Mouse (Mus musculus) kidney, embryonic 15.5 days (tissue): ENCODE results near the gene Rraga. TPM values are rescaled to one million over a fixed set of nuclear protein-coding genes. Genes with fewer than 3 reads are reported as not detected.
A peak's percentile ranks its signal among the peaks of the same experiment; 100 is the strongest.

Experiments
- ATAC-seq: fragments of 200-750 bp; cut with Nextera tagmentation; replicated peaks from 2 replicates; pipeline ENCODE4 v1.8.0; 2017; ENCODE audit warnings: moderate TSS enrichment; ENCODE audit not compliant: low FRiP score
- H3K27ac ChIP-seq: fragments of 300-500 bp; sonication (generic); 2 replicates; pipeline ENCODE4 v1.5.1; 2015; ENCODE audit warnings: mild to moderate bottlenecking, inconsistent platforms
- H3K27me3 ChIP-seq: fragments of 300-500 bp; sonication (generic); 2 replicates; pipeline ENCODE4 v1.6.1; 2015; ENCODE audit warnings: inconsistent platforms
- H3K36me3 ChIP-seq: fragments of 300-500 bp; sonication (generic); 2 replicates; pipeline ENCODE4 v1.6.1; 2015; ENCODE audit warnings: inconsistent platforms
- H3K4me1 ChIP-seq: fragments of 300-500 bp; sonication (generic); 2 replicates; pipeline ENCODE4 v1.6.1; 2015; ENCODE audit warnings: inconsistent platforms
- H3K4me2 ChIP-seq: fragments of 300-500 bp; sonication (generic); 2 replicates; pipeline ENCODE4 v1.6.1; 2015; ENCODE audit warnings: moderate library complexity, mild to moderate bottlenecking, inconsistent platforms
- H3K4me3 ChIP-seq: fragments of 300-500 bp; sonication (generic); replicated peaks from 2 replicates; pipeline ENCODE4 v1.5.1; 2015; ENCODE audit warnings: mild to moderate bottlenecking, inconsistent platforms
- H3K9ac ChIP-seq: fragments of 300-500 bp; sonication (generic); 2 replicates; pipeline ENCODE4 v1.6.1; 2015; ENCODE audit warnings: mild to moderate bottlenecking, inconsistent platforms
- H3K9me3 ChIP-seq: fragments of 300-500 bp; sonication (generic); replicated peaks from 2 replicates; pipeline ENCODE4 v1.6.1; 2016; ENCODE audit warnings: inconsistent platforms
- WGBS: fragments of 180-500 bp; shearing (Covaris S2); methylation state at CpG from one replicate; pipeline ENCODE4 v1.1.7; 2015; ENCODE audit warnings: mixed read lengths; 5-methylcytosine and 5-hydroxymethylcytosine counted together
- polyA plus RNA-seq: library from polyadenylated mRNA; unstranded; fragments of >200 nt; fragmentation: Nextera tagmentation; extraction: Ambion mirVana; gene quantifications from 2 replicates; pipeline ENCODE4 v1.2.1, GENCODE M21; 2015

Gene Rraga
- polyA plus RNA-seq, 1 experiment from 2014 or later: 83.1 TPM

DNA sequence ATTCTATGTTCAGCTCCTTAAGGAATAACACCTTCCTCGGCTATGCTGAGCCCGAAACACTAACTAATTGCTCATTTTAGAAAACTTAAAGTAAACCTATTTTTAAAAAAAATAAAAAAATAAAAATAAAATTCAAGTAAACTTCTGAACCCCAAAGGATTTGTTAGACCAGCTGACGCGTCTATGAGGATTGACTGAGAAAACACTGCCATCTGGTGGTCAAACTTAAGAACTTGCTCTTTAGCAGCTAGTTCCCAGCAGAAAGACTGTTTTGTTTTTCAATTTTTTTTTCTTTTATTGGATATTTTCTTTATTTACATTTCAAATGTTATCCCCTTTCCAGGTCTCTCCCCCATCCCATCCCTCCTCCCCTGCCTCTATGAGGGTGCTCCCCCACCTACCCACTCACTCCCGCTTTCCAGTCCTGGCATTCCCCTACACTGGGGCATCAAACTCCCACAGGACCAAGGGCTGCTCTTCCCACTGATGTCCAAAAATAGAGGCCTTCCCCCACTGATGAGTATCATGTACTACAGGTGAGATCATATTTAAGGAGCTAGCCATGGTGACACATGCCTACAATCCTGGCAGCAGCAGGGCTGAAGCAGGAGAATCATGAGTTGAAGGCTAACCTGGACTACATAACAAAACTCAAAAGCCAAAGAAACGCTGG is 20.3 kb upstream of the Rraga start:
- Histone ChIP-seq H3K36me3 (no peaks in the 10 kb centered on the region), H3K9ac (no peak overlapping the region), H3K27ac (no peak overlapping the region), H3K27me3 (no peaks in the 10 kb centered on the region), H3K9me3 (no peaks in the 10 kb centered on the region), H3K4me1 (0 out of 2 replicates have a peak, but pooled peaks cover 2% of the 10 kb centered on the region), H3K4me2 (no peak overlapping the region), H3K4me3 (no peak overlapping the region)
- 0 out of 2 replicates have a peak, but pooled peaks have one; percentile 36 for ATAC-seq
- WGBS: 22% methylated on average over 6 of the region's 6 CpGs

DNA sequence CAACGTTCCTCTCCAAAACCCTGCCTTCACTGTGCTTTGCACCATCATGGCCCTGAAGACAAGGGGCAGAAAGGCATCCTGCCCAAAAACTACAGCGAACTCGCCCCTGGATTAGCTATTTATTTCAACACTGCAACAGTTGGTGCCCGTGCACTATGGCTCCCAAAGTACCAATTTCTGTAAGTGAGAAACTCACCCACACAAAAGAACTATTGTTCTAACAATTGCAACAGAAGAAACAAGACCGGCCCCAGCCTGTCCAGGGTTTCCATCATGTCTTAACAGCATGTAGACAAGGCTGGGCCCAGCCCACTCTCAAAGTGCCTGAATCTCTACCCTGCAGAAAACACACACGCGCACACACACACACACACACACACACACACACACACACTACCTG is 18.1 kb upstream of the Rraga start:
- Histone ChIP-seq H3K9me3 (no peaks in the 10 kb centered on the region), H3K4me1 (no peaks in the 10 kb centered on the region), H3K9ac (no peak overlapping the region), H3K27me3 (no peaks in the 10 kb centered on the region), H3K4me3 (no peak overlapping the region), H3K4me2 (no peak overlapping the region), H3K27ac (no peak overlapping the region), H3K36me3 (no peaks in the 10 kb centered on the region)
- ATAC-seq: no peak
- 81% methylated on average over 7 of the region's 7 CpGs for WGBS

DNA sequence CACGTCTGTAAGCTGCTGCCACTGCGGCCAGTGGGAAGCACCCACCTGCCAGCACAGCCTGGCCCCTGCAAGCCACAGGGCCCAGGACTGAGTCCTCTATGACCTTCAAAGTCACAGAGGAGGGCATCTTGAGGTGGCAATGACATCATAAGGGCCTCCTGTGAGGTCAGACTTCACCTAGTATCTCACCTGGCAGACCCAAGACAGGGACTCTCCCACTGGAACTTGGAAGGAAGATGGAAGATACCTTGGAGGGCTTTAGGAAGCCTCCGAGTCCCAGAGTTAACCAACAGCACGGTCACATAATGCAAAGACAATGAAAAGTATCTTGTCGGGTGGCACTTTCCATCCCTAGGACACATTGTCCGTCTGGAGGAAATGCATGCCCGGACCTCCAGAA is 17.2 kb upstream of the Rraga start, which contains the start of gene Saxo1:
Gene Saxo1 (minus strand): TSS at position 101 of the 400 bp plus-strand sequence.
- Histone ChIP-seq H3K27me3 (no peaks in the 10 kb centered on the region), H3K4me2 (no peak within 1 kb of the TSS), H3K9me3 (no peaks in the 10 kb centered on the region), H3K36me3 (no peaks in the 10 kb centered on the region), H3K4me3 (no peak within 1 kb of the TSS), H3K27ac (no peak within 1 kb of the TSS), H3K4me1 (no peaks in the 10 kb centered on the region), H3K9ac (no peak within 1 kb of the TSS)
- 91% methylated on average over 7 of the region's 7 CpGs for WGBS
- no peak for ATAC-seq

DNA sequence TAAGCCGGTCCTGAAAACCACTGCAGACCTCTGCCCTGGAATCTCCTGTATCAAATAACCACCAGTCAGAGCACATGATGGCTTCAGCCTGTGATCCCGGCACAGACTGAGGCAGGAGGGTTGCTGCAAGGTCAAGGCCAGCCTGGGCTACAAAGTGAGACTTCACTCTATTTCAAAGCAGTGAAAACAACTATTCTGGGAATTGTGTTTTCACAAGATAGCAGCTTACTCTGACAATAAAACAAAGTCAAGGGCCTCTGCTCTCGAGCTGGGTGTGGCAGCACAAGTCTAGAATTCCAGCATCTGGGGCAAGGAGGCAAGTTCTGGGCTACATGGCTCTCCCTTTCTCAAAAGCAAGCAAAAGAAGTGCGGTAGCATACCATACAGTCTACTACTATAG is 16.5 kb upstream of the Rraga start:
- Histone ChIP-seq H3K27me3 (no peaks in the 10 kb centered on the region), H3K36me3 (no peaks in the 10 kb centered on the region), H3K4me2 (no peak overlapping the region), H3K9ac (no peak overlapping the region), H3K27ac (no peak overlapping the region), H3K4me3 (no peak overlapping the region), H3K9me3 (no peaks in the 10 kb centered on the region), H3K4me1 (no peaks in the 10 kb centered on the region)
- ATAC-seq: no peak
- 54% methylated on average over 4 of the region's 4 CpGs for WGBS

DNA sequence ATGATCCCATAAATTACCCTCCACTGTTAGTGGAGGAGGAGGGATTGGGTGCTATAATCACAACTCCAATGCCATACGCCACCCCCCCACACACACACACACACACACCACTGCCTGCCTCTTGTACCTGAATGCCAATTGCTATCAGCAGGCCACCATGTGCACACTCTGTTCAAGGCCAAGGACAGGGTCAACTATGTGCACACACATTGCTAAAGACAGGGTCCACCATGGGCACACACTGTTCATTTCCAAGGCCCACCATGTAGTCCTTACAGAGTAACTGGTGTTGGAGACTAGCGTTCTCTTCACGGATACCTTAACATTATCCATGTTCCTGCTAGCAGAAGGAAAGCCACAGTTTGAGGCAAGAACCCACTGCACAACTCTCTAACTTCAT is 14.4 kb upstream of the Rraga start:
- H3K4me1 ChIP-seq: no peaks in the 10 kb centered on the region
- H3K36me3 ChIP-seq: no peaks in the 10 kb centered on the region
- no peak overlapping the region for H3K27ac ChIP-seq
- no peak overlapping the region for H3K9ac ChIP-seq
- no peaks in the 10 kb centered on the region for H3K27me3 ChIP-seq
- 89% methylated on average over 3 of the region's 3 CpGs for WGBS
- no peaks in the 10 kb centered on the region for H3K9me3 ChIP-seq
- ATAC-seq: no peak
- H3K4me3 ChIP-seq: no peak overlapping the region
- H3K4me2 ChIP-seq: no peak overlapping the region

DNA sequence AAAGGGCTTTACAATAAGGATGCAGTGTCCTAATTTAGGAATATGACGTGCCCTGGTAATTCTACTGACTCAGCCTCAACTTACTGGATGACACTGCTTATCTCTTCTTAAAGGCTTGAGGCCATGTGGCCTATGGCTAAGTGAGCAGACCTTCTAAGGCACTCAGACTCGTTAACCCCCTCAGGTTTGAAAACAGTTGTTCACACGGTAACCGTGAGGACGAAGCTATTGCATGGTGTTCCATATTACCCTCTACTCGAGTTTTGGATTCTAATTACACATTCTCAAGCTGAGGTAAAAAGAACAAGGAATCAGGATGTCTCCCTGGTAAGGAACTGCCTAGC is 557 bp upstream of the Rraga start:
- peak; percentile 55 for ATAC-seq
- peak overlapping the region; percentile 99 for H3K27ac ChIP-seq
- peak overlapping the region; percentile 89 for H3K4me3 ChIP-seq
- 0 out of 2 replicates have a peak, but pooled peaks cover 3% of the 10 kb centered on the region for H3K27me3 ChIP-seq
- H3K9me3 ChIP-seq: no peaks in the 10 kb centered on the region
- H3K36me3 ChIP-seq: peaks cover 4% of the 10 kb centered on the region; the same call in 1 of the 2 replicates
- WGBS: 15% methylated on average over 6 of the region's 6 CpGs
- H3K4me1 ChIP-seq: peaks cover 15% of the 10 kb centered on the region
- H3K4me2 ChIP-seq: peak overlapping the region; percentile 73
- peak overlapping the region; percentile 95 for H3K9ac ChIP-seq

DNA sequence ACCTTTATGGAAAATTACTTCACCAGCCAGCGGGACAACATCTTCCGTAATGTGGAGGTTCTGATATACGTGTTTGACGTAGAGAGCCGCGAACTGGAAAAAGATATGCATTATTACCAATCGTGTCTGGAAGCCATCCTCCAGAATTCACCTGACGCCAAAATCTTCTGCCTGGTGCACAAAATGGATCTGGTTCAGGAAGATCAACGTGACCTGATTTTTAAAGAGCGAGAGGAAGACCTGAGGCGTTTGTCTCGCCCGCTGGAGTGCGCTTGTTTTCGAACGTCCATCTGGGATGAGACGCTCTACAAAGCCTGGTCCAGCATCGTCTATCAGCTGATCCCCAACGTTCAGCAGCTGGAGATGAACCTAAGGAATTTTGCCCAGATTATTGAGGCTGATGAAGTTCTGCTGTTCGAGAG is 663 bp downstream of the Rraga start:
- WGBS: under 1% methylated on average over 20 of the region's 20 CpGs
- ATAC-seq: no peak
- no peaks in the 10 kb centered on the region for H3K9me3 ChIP-seq
- peaks cover 15% of the 10 kb centered on the region; the same call in 1 of the 2 replicates for H3K36me3 ChIP-seq
- H3K27ac ChIP-seq: peak overlapping the region; percentile 99
- H3K4me3 ChIP-seq: peak overlapping the region; percentile 89
- 0 out of 2 replicates have a peak, but pooled peaks cover 3% of the 10 kb centered on the region for H3K27me3 ChIP-seq
- H3K4me2 ChIP-seq: peak overlapping the region; percentile 73
- H3K4me1 ChIP-seq: peaks cover 15% of the 10 kb centered on the region
- H3K9ac ChIP-seq: peak overlapping the region; percentile 95

DNA sequence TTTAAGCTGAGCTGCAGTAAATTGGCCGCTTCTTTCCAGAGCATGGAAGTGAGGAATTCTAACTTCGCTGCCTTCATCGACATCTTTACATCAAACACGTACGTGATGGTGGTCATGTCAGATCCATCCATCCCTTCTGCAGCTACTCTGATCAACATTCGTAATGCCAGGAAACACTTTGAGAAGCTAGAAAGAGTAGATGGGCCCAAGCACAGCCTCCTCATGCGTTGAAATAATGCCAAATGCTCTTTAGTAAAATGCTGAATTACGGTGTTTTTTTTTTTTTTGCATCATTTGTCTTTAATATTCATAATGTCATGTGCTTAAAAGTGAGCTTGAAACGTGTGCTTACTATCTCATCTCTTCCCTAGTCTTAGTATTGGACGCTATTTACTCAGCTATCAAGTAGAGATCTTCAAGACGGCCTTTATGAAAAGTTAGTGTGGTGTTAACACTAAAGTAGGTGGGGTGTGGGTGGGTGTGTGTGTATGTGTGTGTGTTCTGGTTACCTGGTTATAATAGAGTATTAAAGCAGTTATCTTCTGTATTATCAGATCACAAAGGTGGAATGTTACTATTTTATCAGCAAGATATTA is 1.3 kb downstream of the Rraga start:
- Histone ChIP-seq H3K27me3 (0 out of 2 replicates have a peak, but pooled peaks cover 3% of the 10 kb centered on the region), H3K9me3 (no peaks in the 10 kb centered on the region), H3K4me1 (peaks cover 15% of the 10 kb centered on the region), H3K27ac (0 out of 2 replicates have a peak overlapping the region, but pooled peaks have one; percentile 99), H3K9ac (peak overlapping the region; percentile 95), H3K4me3 (peak overlapping the region; percentile 89), H3K36me3 (peaks cover 16% of the 10 kb centered on the region; the same call in 1 of the 2 replicates), H3K4me2 (peak overlapping the region; percentile 73)
- ATAC-seq: no peak
- 10% methylated on average over 11 of the region's 11 CpGs for WGBS

DNA sequence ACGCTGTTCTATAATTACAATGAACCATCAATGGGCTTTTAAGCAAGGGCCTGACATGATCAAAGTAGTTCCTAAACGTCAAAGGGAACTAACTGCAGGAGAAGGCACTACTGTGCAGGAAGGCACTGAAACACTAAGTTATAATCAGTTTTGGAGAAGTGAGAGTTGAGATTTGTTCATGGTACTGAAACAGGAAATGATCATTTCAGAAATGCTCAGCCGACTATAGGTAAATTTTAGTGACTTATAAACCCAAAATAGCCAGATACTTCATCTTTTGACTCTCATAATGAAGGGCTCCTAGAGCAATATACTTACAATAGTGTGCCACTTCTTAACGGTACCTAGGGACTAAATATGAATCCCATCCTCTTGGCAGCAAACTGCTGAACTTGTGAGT is 4.6 kb downstream of the Rraga start:
- WGBS: 61% methylated on average over 4 of the region's 4 CpGs

DNA sequence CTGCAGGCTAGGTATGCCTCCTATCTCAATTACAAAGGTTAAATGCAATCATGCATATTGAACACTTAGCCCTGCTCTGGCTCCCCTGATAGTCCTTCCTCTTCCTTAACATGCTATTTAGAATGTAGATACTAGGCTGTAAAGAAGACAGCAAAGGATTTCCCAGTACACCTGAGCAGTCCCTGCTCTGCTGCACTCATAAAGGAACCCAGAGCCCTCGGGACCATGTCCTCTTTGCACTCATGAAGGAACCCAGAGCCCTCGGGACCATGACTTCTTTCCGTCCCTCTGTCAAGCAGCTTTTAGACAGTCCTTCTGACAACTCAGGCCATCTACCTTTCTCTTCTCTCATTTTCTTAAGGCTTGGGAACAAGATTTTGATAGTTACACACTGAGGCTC is 5.1 kb downstream of the Rraga start:
- no peak for ATAC-seq
- Histone ChIP-seq H3K4me3 (no peak overlapping the region), H3K27ac (no peak overlapping the region), H3K4me2 (no peak overlapping the region), H3K4me1 (peaks cover 15% of the 10 kb centered on the region), H3K36me3 (peaks cover 51% of the 10 kb centered on the region), H3K27me3 (no peaks in the 10 kb centered on the region), H3K9ac (no peak overlapping the region), H3K9me3 (no peaks in the 10 kb centered on the region)
- 81% methylated on average over 3 of the region's 3 CpGs for WGBS

More for the DNA sequence above, 4.6 kb downstream of the Rraga start:
- no peak overlapping the region for H3K27ac ChIP-seq
- peaks cover 15% of the 10 kb centered on the region for H3K4me1 ChIP-seq
- no peak overlapping the region for H3K9ac ChIP-seq
- peaks cover 45% of the 10 kb centered on the region for H3K36me3 ChIP-seq
- no peaks in the 10 kb centered on the region for H3K9me3 ChIP-seq
- ATAC-seq: no peak
- H3K4me2 ChIP-seq: no peak overlapping the region
- no peak overlapping the region for H3K4me3 ChIP-seq
- H3K27me3 ChIP-seq: no peaks in the 10 kb centered on the region

DNA sequence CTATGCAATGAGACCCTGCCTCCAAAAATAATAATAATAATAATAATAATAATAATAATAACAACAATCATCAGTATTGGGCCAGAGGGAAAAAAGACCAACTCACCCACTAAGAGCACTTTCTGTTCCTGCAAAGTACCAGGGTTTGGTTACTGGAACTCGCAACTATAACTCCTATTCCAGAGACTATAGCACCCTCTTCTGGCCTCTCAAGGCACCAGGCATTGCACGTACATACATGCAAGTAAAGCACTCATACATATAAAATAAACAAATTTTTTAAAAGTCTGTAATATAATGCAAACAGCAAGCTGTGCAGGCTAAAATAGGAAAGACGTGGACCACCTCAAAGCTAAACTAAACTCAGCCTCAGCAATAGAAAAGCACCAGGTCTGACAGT is 12.8 kb downstream of the Rraga start:
- 88% methylated on average over 3 of the region's 3 CpGs for WGBS
- no peaks in the 10 kb centered on the region for H3K27me3 ChIP-seq
- ATAC-seq: no peak
- no peaks in the 10 kb centered on the region for H3K4me1 ChIP-seq
- no peaks in the 10 kb centered on the region for H3K9me3 ChIP-seq
- peaks cover 84% of the 10 kb centered on the region for H3K36me3 ChIP-seq
- H3K27ac ChIP-seq: no peak overlapping the region
- H3K4me3 ChIP-seq: no peak overlapping the region
- H3K4me2 ChIP-seq: no peak overlapping the region
- H3K9ac ChIP-seq: no peak overlapping the region

DNA sequence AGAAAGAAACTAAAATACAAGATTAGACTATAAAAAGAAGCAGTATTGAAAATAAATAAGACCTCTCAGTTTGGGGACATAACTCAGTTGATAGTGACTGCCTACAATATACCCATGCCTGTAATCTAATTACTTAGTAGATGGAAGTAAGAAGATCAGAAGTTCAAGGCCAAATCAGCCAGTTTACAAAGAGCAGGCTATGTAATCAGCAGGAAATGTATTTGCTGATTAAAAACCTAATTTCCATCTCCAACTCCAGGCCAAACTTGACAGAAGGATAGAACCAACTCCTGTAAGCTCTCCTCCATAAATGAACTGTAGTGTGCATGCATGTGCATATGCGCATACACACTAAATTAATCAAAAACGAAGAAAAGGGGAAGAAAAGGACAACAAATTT is 15.8 kb downstream of the Rraga start:
- H3K36me3 ChIP-seq: peaks cover 76% of the 10 kb centered on the region
- H3K4me3 ChIP-seq: no peak overlapping the region
- no peak overlapping the region for H3K9ac ChIP-seq
- H3K9me3 ChIP-seq: no peaks in the 10 kb centered on the region
- no peak for ATAC-seq
- H3K4me1 ChIP-seq: no peaks in the 10 kb centered on the region
- no peaks in the 10 kb centered on the region for H3K27me3 ChIP-seq
- WGBS: 92% methylated on average over 2 of the region's 2 CpGs
- H3K4me2 ChIP-seq: no peak overlapping the region
- H3K27ac ChIP-seq: no peak overlapping the region
